Mouse (Mus musculus): ENCODE measurements at regions not wholly inside any gene's neighbourhood (a gene's known extent, or its start where the extent isn't known, plus 50 kb on each side); places are given as distances from the start of the nearest gene placed in this dataset.

DNA sequence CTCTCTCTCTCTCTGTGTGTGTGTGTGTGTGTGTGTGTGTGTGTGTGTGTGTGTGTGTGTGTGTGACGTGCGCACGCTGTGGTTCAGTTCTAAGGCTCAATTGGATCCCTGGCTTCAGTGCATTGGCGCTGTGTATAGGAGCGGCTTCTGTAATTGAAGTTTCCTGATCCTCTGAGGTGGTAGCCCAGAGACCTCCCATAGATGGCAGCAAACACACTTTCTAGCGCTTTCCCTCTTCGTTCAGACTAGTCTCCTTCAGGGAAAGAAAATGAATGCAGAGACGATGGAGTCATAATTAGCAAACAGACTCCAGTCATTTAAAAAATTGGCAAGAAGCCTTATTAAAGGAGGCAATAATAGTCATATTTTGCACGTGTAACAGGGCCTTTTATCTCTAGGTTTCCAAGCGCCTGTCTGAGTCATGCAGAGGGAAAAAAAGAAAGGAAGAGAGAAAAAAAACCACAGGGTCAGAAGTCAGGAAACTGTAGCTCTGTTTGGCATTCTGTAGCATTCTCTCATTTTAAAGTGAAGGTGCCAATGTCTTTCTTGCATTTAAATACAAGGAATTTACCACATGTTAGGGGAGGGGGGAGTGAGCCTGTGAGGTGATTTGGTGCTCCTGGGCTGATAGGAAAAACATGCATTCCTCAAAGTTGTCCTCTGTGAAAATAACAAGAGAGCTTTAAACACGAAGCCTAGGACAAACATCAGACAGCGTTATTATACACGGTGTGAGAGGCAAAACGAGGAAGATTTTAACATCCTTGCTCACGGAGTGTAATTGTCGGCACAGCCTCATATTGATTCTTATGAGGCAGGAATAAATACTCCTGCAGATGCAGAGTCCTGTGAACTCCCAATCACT is 439.4 kb upstream of the Kif2a start:
- DNase-seq: peak; percentile 46 to 54

DNA sequence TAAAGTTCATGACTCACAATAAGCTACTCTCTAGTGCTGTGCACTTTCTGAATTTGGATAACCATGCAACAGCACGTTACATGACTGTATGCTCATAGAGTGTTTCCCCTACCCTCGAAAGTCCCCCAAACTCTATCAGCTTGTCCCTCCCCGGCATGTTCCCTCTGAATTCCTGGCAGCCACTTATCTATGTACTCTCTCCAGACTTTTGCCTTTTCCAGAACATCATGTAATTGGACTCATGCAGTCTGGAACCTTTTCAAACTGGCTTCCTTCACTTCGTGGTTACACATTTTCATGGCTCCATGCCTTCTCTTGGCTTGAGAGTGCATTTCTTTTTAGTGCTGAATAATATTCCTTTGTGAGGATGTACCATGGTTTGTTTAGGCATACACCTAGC is 436.8 kb upstream of the Kif2a start:
- DNase-seq: no peak

DNA sequence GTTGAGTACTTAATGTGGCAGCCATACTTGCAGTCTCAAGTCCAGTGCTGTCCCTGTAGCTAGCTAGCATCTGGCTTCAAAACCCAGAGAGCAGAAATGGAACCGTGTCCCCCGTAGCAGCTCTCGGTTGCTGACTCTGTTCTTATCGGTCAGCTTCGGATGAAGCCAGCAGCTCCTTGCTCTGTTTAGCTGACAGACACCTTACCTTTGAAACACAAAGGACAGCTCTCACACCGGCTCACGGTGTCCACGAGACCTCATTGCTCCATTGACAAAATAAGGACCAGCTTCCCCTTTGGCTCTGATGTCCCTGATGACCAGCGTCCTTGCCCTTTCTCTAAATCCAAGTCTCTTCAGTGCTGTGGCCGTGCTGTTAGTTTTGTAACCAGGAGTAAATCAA is 435.3 kb upstream of the Kif2a start:
- DNase-seq: no peak

DNA sequence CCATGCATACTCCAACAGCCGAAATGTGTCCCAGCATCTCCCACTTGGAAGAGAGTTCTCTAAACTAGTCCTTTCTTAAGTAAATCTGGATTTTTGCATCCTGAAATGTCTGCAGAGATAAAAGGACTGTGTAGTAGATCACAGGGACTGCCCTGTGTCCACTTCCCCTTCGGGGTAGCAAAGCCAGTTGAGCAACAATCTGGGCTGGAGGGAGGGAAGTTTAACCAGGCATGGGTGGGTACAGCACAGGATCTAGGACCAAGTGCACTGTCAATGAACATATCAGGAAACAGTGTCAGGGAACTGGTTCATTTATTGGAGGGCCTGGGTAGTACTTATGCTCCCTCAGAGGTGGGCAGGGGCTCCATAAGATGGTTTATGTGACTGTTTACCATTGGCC is 434.5 kb upstream of the Kif2a start:
- DNase-seq: no peak

DNA sequence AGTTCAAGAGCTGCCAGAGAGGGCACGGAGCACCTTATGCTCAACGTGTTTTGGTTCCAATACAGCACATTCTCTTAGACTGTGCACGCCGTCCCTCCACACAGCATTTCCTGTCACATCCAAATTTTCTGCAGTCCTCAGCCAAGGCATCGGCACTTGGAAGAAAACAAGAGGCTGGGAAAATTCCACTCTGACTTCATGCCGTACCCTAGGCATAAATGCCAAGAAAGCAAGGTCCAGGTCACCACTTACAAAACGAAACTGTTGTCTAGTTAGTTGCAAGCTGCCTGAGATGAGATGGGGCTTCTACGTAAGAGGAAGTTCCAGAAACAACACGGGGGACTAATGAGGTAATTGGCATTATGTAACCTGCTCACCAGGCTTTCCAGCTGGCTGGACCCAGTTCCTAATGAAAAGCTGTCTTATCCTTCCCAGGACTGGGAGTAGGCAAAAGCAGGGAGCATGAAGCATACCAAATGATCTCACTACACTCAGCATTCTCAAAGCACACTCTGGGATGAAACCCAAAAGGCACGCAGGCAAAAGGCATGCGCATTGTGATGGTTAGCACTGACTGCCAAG is 427.8 kb upstream of the Kif2a start:
- no peak for DNase-seq

DNA sequence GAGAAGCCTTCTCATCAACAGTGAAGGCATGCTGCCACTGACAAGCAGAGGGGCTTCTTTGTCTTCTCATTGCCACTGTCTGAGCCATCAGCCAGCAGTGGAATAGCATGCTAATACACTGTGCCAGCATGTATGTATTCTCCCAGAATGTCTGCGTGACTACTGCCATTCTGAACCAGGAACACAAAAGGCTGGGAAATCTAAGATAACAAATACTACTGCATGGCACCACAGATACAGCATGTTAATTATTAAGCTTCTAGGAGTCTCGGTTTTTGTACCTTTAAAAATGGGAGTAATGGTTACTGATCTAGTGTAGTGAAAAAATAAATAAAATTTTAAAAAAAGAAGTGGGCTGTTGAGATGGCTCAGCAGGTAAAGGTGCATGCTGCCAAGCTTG is 425.9 kb upstream of the Kif2a start:
- DNase-seq: no peak

DNA sequence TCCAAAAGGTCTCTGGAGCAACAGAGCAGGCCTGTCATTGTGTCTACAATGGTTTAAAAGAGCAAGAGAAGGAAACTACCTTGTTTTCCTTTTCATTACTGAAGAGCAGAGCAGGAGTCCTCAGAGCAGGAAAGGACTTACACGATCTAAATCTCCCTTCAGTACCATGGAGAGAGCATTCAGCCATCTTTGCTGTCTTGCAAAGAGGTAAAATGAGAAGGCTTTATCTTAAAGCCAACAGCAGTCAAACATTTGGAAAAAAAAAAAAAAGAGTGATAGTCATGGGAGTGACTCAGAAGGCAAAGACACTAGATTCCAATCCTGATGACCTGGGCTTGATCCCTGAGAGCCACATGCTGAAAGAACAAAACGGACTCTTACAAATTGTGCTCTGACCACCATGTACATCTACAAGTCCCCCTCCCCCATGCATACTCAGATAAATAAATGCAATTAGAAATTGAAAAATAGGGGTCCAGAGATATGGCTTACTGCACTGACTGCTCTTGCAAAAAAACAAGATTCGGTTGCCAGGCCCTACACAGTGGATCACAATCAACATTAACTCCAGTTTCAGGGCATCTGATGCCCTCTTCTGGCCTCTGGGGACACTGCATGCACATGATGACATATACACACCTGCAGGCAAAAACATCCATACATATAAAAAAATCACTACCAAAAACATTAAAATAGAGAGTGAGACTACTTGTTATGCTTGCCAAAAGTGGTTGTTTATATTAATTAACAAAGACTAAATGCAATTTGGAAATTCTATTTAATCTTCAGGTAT is 397.6 kb upstream of the Kif2a start:
- DNase-seq: peak; percentile 5 to 9

DNA sequence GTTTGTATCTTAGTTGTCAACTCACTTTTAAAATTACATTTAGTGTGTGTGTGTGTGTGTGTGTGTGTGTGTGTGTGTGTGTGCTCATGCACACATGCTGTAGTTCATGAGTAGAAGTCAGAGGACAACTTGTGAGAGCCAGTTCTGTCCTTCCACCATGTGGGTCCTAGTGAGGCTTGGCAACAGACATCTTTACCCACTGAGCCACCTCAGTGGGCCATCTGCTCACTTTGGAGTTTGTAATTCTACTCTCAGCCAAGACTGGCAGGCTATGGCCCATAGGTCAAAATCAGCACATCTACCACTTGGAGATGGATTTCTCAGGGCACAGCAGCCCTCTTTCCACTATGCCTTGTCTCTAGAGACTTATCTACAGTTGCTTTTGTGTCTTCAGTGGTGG is 388.3 kb upstream of the Kif2a start:
- no peak for DNase-seq

DNA sequence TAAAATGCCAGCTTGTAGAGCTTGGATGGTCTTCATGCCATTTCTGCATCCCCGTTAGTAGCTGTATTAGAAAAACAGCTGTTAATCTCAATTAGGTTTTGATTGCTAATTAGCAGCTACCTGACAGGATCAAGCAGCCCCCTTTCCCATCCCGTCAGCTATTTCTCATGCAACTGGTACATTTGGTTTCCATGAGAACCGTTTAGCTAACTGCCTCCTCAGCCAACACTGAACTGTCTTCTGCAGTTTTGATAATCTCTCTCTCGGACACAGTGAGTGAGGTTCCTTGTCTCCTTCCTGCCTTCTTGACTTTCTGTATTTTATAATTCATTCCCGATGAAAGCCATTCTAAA is 385.7 kb upstream of the Kif2a start:
- DNase-seq: no peak

DNA sequence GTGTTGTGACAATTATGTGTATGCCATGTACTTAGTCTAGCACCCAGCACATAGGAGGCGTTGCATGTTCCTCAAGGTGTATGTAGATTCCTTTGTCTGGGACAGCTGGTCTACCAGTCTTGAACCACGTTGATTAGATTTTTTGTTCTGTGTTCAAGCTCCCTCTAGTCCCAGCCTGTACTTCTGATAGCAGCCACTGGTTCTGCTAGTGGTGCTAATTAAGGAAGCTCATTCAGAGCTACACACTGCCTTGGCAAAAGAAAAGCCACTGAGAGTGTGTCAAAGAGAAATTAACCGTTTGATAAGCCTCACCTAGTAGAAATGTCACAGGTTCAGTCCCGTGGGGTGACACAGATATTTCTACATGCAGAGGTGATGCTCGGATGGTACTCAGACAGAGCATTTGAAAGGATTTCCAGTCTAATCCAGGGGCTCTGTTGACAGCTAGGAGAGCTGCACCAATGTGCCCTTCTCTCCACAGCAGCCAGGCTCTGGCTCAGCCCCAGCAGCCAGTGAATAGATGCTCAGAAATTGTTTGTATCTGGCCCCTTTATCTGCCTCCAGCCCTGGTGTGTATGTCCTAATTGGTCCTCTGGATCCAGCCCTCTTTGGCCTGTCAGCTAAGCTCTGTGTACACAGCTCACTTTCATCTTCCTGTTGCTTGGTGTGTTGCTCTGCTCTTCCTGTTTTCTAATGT is 385.2 kb upstream of the Kif2a start:
- no peak for DNase-seq

DNA sequence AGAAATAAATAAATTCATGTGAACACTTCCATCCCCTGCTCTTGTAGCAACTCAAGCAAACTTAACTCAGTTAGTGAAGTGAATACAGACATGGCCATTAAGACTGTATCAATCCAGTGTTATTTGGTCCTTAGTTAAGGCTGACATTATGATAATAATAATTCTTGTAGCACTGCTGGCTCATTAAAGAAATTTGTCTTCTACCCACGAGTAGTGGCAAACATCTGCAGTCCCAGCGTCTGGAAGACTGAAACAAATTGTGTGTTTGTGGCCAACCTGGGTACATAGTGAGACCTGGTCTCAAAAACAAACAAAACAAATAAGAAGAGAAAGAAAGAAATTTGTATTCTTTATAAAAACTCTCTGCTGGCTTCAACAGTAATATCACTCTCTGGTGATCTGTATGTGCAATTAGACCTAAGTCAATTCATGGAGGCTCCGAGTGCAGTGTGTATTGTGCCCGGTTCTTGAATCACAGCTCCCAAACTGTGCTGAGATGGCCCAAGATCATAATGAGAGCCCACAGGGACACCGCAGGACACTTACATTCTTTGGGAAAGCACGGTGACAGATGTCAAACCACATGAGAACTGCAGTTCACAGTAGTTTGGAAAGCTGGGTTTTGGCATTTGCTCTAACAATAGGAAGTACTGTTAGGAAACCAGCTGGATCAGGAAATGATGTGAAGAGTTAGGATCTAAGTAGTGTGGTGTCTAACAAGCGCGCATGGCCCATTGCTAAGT is 376.9 kb upstream of the Kif2a start:
- no peak for DNase-seq

DNA sequence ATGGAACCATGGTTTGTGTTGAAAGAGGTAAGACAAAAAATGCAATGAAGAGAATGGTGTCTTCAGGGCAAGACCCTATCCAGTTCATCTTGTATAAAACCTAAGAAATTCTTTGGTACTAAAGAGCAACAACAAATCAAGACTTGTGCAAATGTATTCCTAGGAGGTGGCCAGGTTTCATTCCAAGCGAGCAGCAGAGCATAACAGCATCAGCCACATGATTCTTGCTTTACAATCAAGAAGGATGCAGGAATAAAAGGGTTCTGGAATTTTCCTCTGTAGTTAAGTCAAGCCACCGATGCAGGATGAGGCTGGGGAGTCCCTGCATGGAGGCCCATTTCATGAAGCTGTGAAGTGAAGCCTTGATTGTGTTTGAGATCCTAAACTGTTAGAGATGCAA is 374.1 kb upstream of the Kif2a start:
- DNase-seq: no peak

DNA sequence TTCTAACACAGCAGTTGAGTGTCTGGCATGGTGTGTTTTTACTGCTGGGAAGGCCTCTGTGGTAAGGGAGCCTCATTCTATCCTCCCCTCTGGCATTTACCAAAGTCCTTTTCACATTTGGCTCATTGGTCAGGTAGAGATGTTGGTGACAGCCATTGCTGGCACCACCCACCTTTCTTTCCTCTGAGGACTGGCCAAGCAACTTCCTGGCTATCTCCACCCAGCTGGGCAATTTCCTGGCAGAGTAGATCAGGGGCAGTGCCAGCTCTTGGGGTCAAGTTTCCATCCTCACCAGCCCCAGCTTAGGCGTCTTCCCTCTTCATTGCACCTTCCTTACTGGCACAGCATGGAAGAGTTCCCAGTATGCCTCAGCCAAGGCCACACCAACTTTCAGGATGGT is 372.5 kb upstream of the Kif2a start:
- DNase-seq: no peak

DNA sequence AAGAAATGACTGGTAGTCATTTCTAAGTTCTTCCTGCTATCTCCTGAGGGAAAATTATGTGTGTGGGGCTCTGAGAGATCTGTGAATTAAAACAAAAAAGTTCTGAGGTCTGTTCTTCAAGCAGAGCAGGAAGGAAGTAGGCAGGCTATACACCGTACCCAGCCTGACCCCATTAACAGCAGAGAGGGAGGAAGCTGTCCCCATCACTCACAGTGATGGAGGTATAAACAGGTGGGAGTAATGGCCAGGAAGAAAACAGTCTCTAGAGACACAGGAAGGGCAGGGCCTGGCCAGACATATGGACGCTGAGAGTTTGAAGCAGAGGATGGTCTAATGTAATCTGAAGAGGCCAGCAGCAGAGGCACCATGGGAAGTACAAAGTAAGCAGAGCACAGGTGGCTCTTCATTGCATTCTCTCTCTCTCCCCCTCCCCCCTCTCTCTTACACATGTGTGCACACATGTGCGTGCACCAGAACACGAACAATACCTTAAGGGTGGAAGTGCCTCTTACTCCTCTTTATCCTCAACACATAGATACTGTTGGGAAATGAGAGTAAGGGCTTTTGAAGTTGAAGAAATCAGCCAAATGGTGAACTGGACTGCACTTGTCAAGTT is 367.7 kb upstream of the Kif2a start:
- DNase-seq: peak; percentile 50 to 60

DNA sequence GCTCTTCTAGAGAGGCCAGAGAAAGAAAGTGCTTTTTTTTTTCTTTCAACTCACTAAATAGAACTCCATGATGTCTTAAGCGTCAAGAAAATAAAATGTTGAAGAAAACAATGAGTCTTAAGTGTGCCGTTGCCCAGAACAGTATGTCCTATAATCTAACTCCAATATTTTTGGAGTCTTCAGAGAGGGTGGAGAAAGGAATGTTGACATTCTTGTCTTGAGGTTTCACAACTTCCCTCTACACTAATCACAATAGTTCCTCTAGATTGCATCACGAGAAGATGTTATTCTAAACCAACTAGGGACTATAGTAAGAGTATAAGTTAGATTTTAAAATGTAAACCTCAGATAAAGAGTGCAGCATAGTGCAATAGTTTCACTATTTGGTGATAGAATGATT is 367.1 kb upstream of the Kif2a start:
- no peak for DNase-seq

DNA sequence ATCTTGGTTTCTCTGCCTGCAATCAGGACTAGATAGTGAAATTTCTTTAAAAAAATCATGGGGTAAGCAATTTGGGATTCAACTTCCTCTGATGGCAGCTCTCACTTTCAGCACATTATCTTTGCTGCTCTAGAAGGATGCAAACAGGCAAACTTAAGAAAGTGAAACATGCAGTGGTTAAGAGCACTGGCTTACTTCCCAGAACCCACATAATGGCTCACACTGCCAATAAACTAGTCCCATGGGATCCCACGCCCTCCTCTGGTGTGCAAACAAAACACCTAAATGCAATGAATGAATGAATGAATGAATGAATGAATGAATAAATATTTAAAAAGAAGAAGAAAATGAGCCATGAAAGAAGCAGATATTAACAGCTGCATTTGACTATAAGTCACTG is 356.1 kb upstream of the Kif2a start:
- no peak for DNase-seq

DNA sequence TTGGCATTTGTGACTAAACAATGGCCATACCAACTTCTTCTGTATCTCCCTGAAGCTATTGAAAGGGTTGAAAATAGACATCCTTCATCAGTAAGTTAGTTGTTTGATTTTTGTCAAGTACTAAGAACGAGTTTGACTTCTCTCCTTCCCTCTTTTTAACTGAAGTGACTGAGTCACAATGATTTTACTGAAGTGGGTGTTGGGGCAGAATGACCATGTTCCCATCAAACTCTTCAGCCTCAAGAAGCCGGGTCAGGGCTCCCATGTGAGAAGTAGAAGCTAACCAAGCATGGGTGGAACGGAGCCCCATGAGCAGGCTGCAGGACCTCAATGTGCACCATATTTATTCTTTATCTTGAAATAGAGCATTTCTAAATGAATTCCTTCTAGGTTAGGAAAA is 350.7 kb upstream of the Kif2a start:
- no peak for DNase-seq

DNA sequence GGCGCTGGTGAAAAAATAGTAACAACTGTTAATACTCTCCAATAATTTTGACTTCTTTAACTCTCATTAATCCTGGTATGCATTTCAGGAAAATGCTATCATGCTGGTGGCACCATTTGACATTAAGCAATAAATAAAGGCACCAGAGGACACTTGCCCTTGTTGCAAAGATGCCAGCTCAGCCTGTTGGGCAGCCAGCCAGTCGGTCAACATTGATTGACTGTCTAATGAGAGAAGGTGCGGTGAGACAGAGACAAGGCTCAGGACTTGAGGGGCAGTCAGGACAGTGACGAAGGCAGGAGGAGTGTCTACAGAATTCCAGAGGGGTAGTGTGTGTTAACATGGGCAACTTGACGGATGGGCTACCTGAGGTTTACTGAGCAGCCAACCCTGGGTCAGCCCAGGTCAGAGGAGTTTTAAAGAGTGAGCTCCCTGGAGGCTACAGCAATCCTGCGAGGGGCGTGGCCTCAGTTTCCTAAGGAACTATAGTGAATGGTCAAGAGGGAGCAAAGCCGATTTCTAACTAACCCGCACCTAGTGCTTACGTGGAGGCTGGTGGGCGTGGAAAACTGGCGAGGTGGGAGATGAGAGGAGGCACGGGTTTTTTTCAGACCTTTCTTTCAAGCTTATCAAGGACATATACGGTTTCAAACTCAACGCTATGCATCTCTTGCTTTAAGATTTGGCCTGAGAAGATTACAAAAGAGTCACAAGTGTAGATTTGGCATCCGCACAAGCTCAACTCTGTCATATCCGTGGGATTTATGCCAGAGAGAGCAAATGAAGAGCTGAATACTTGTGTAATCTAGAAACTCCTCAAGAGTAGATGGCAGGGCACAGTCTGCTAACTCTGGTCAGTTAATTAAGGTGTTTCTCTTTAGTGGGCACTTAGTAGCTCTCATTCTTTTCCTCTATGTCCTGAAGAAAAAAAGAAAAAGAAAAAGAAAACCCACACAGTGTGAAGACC is 350.0 kb upstream of the Kif2a start:
- DNase-seq: no peak

DNA sequence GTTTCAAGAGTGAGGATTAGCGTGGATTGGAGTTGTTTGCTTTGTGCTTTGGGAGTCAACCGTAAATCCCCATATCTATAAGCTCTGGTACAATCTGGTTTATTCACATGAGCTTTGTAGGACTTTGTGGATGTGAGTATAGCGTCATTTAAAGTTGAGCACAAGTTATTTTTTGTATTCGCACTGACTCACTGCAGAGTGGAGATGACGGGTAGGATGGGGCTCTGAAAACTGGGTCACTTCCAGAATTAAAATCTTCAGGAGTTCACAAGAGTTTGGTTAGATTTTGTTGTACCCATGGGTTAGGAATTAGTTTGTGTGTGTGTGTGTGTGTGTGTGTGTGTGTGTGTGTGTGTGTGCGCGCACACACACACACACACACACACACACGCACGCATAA is 345.7 kb upstream of the Kif2a start:
- no peak for DNase-seq

DNA sequence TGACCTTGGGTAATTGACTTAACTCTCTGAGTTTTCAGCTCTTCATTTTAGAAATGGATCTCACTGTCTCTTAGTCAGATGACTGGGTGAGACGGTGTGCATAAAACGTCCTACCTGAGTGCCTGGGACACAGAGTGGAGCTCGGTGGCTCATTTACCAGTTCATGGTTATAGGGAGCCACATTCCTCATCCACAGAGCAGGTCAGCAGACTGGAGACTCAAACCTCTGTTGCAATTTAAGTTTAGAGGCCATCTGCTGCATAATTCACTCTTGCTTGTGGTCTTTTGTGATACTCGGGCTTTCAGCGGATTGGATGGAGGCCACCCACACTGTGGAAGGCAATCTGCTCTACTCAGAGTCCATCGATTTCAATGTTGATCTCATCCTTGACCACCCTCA is 343.8 kb upstream of the Kif2a start:
- DNase-seq: no peak

DNA sequence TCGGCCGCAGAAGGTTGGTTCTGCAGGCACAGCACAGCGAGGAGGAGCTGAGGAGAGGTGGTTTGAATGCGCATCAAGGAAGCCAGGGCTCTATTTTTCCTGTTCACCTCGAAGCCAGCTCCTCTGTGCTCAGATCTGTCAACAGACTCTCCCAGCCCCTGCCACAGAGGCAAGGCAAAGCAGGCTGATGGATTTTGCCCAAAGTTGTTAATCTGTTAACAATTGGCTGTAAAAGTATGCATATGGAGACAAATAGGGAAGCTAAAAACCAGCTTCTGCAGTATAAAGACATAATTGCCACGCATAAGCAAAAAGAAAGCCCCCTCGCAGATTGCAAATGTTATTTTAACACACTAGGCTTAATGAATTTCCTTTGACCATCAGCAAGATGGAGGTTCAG is 343.3 kb upstream of the Kif2a start:
- DNase-seq: no peak

Measured in thymus, postnatal 36 days (tissue).